7 mouse cellular contexts compared by ENCODE assay signal in the genomic region with DNA sequence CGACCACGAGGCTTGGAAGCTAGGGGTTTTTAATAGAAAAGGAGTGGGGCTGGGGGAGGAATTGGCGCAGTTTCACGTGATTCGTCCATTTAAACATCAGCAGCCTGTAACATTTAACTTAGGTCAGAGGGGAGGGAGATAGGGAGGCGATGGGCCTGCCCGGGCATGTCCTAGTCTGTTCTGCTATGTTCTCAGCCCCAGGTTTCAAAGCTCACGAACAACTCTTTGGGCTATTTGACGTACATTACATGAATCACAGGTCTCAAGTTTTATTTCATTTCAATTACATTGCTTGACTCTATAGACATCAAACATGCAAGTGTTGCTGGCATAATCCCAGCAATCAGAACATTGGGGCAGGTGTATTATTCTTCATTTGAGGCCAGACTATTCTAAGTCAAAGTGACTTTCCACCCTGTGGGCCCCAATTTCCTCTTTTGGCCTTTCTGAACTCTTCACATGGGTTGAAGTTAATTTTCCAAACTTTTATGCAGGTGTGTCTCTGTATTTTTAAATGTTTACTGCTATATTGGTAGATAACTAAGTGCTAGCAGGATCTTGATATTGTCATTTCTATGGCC. TPM values are rescaled to one million over a fixed set of nuclear protein-coding genes. Genes with fewer than 3 reads are reported as not detected.
"Had no signal": no experiment of that assay in that cellular context is flagged by ENCODE, and none has a peak within 500 bp of the region (broad histone marks: within the 10 kb centered on the region; RNA-seq: fewer than 3 reads in every experiment).

No protein-coding gene starts in this region.

RNA-seq across cellular contexts. Expression of a gene that starts 4.0 kb away (rescaled TPM):
- polyA plus RNA-seq: lung, embryonic 14.5 days; lung, postnatal 0 days; midbrain, embryonic 12.5 days; neural tube, embryonic 11.5 days; small intestine, adult 2 months; stomach, postnatal 0 days; thymus, adult 2 months had no signal
